Mouse (Mus musculus) CH12.LX (cell line): ENCODE data around the gene Raver1. TPM values are rescaled to one million over a fixed set of nuclear protein-coding genes. Genes with fewer than 3 reads are reported as not detected.

ENCODE experiments used
- DNase-seq: peaks from one replicate; pipeline ENCODE4 v3.0.0-alpha.2; 2013; ENCODE audit errors: extremely low read depth
- H3K27ac ChIP-seq: 2 replicates; pipeline ENCODE4 v1.5.1; 2012; ENCODE audit warnings: low read depth, mild to moderate bottlenecking, control low read depth, moderate library complexity; ENCODE audit not compliant: insufficient read depth
- H3K27me3 ChIP-seq: replicated peaks from 2 replicates; pipeline ENCODE3; 2012; ENCODE audit warnings: inconsistent platforms
- H3K36me3 ChIP-seq, 2 experiments: replicated peaks in 1 of 2; 2 replicates each; pipeline versions ENCODE3 to v1.6.1; 2012; ENCODE audit warnings: inconsistent platforms in 1 of 2, low read length in 1 of 2, mild to moderate bottlenecking in 1 of 2, mixed read lengths in 1 of 2, moderate library complexity in 1 of 2; ENCODE audit not compliant: control insufficient read depth in 1 of 2, insufficient read depth in 1 of 2
- H3K4me1 ChIP-seq, 2 experiments: 2 replicates each; pipeline ENCODE4 v1.6.1; 2012; ENCODE audit warnings: inconsistent platforms in 1 of 2, moderate library complexity in 1 of 2; ENCODE audit not compliant: insufficient read depth in 2 of 2, control insufficient read depth in 1 of 2
- H3K4me2 ChIP-seq: 2 replicates; pipeline ENCODE4 v1.6.1; 2012; ENCODE audit warnings: low read depth, mild to moderate bottlenecking, control low read depth; ENCODE audit not compliant: poor library complexity, insufficient read depth, severe bottlenecking
- H3K4me3 ChIP-seq, 3 experiments: fragments of 150-350 bp in 1 of 3; sonication (generic) in 1 of 3; replicated peaks in 1 of 3; 2 replicates each; pipeline versions ENCODE3 to v1.5.1; 2011 to 2012; ENCODE audit warnings: low read depth in 2 of 3, low read length in 2 of 3, mild to moderate bottlenecking in 2 of 3, moderate library complexity in 2 of 3, control low read depth in 1 of 3, improper control_type of control experiment in 1 of 3, inconsistent platforms in 1 of 3, mixed read lengths in 1 of 3; ENCODE audit not compliant: poor library complexity in 1 of 3
- H3K79me2 ChIP-seq: replicated peaks from 2 replicates; pipeline ENCODE4 v1.6.1; 2012; ENCODE audit warnings: mild to moderate bottlenecking, moderate library complexity; ENCODE audit not compliant: control insufficient read depth, poor library complexity, insufficient read depth, severe bottlenecking; ENCODE audit errors: extremely low read depth
- H3K9ac ChIP-seq: 2 replicates; pipeline ENCODE4 v1.6.1; 2012; ENCODE audit warnings: low read depth, mild to moderate bottlenecking, control low read depth, moderate library complexity; ENCODE audit not compliant: insufficient read depth
- H3K9me3 ChIP-seq: replicated peaks from 2 replicates; pipeline ENCODE3; 2012; ENCODE audit warnings: low read length, inconsistent platforms, mixed read lengths
- BHLHE40 ChIP-seq: IDR thresholded peaks from 2 replicates; pipeline ENCODE4 v1.6.1; 2011; ENCODE audit warnings: mild to moderate bottlenecking, low read depth, low read length, improper control_type of control experiment
- CHD1 ChIP-seq: IDR thresholded peaks from 2 replicates; pipeline ENCODE4 v1.6.1; 2012; ENCODE audit warnings: low read depth, low read length, improper control_type of control experiment, inconsistent platforms
- ELF1 ChIP-seq: IDR thresholded peaks from 2 replicates; pipeline ENCODE4 v1.6.1; 2014; ENCODE audit warnings: low read depth, mild to moderate bottlenecking, inconsistent platforms, low read length, improper control_type of control experiment
- ETS1 ChIP-seq: conservative IDR thresholded peaks from 2 replicates; pipeline ENCODE4 v1.6.1; 2012; ENCODE audit warnings: low read depth, mild to moderate bottlenecking, inconsistent platforms, low read length, improper control_type of control experiment, moderate library complexity
- JUN ChIP-seq: IDR thresholded peaks from 2 replicates; pipeline ENCODE4 v1.6.1; 2011; ENCODE audit warnings: low read depth, mild to moderate bottlenecking, low read length, improper control_type of control experiment, moderate library complexity; ENCODE audit not compliant: insufficient read depth
- KAT2A ChIP-seq: IDR thresholded peaks from 2 replicates; pipeline ENCODE4 v1.6.1; 2012; ENCODE audit warnings: low read length, improper control_type of control experiment, inconsistent platforms; ENCODE audit not compliant: insufficient replicate concordance
- MAFK ChIP-seq: IDR thresholded peaks from 2 replicates; pipeline ENCODE4 v1.6.1; 2011; ENCODE audit warnings: low read length, improper control_type of control experiment; ENCODE audit not compliant: insufficient replicate concordance
- MAX ChIP-seq: IDR thresholded peaks from 2 replicates; pipeline ENCODE4 v1.6.1; 2011; ENCODE audit warnings: low read length, improper control_type of control experiment
- MEF2A ChIP-seq: IDR thresholded peaks from 2 replicates; pipeline ENCODE4 v1.6.1; 2014; ENCODE audit warnings: low read depth, mild to moderate bottlenecking, inconsistent platforms, low read length, improper control_type of control experiment, borderline replicate concordance
- MYC ChIP-seq: IDR thresholded peaks from 2 replicates; pipeline ENCODE4 v1.6.1; 2011; ENCODE audit warnings: low read depth, mild to moderate bottlenecking, improper control_type of control experiment, low read length
- NELFE ChIP-seq: IDR thresholded peaks from 2 replicates; pipeline ENCODE4 v1.6.1; 2011; ENCODE audit warnings: low read depth, low read length, improper control_type of control experiment
- NRF1 ChIP-seq: IDR thresholded peaks from 2 replicates; pipeline ENCODE4 v1.6.1; 2014; ENCODE audit warnings: low read depth, mild to moderate bottlenecking, inconsistent platforms, low read length, improper control_type of control experiment, moderate library complexity
- PAX5 ChIP-seq: IDR thresholded peaks from 2 replicates; pipeline ENCODE4 v1.6.1; 2012; ENCODE audit warnings: low read length, inconsistent platforms, mixed read lengths
- POLR2A ChIP-seq: IDR thresholded peaks from 2 replicates; pipeline ENCODE4 v1.6.1; 2011; ENCODE audit warnings: low read depth, mild to moderate bottlenecking, improper control_type of control experiment, low read length
- POLR2AphosphoS2 ChIP-seq: IDR thresholded peaks from 2 replicates; pipeline ENCODE4 v1.6.1; 2011; ENCODE audit warnings: low read depth, low read length, improper control_type of control experiment
- RCOR1 ChIP-seq: conservative IDR thresholded peaks from 2 replicates; pipeline ENCODE4 v1.6.1; 2012; ENCODE audit warnings: low read depth, mild to moderate bottlenecking, inconsistent platforms, low read length, improper control_type of control experiment
- SIN3A ChIP-seq: IDR thresholded peaks from 2 replicates; pipeline ENCODE4 v1.6.1; 2012; ENCODE audit warnings: low read length, improper control_type of control experiment, inconsistent platforms
- TBP ChIP-seq: conservative IDR thresholded peaks from 2 replicates; pipeline ENCODE4 v1.6.1; 2011; ENCODE audit warnings: low read depth, low read length, improper control_type of control experiment
- UBTF ChIP-seq: IDR thresholded peaks from 2 replicates; pipeline ENCODE4 v1.6.1; 2012; ENCODE audit warnings: low read depth, mild to moderate bottlenecking, inconsistent platforms, low read length, improper control_type of control experiment, moderate library complexity
- ZMIZ1 ChIP-seq: IDR thresholded peaks from 2 replicates; pipeline ENCODE4 v1.6.1; 2012; ENCODE audit warnings: low read depth, mild to moderate bottlenecking, inconsistent platforms, low read length, improper control_type of control experiment
- ZNF384 ChIP-seq: IDR thresholded peaks from 2 replicates; pipeline ENCODE4 v1.6.1; 2012; ENCODE audit warnings: low read depth, low read length, improper control_type of control experiment, inconsistent platforms
- dilution Hi-C: fragments of 300-500 bp; cut with MboI; formaldehyde crosslinking; loops from 2 replicates; pipeline ENCODE4 v1.14.3; 2020; ENCODE audit warnings: low sequenced_read_pairs; ENCODE audit not compliant: extremely low pct_unique_long_range_greater_than_20kb, extremely low pct_ligation_motif_present
- in situ Hi-C: fragments of 300-500 bp; cut with MboI; formaldehyde crosslinking; loops from 3 replicates; pipeline ENCODE4 v1.14.3; 2019; ENCODE audit warnings: low sequenced_read_pairs, low pct_ligation_motif_present, low pct_unique_long_range_greater_than_20kb, mixed read lengths
- polyA plus RNA-seq: library from polyadenylated mRNA; unstranded; fragments of >175 nt; gene quantifications from 2 replicates; pipeline ENCODE4 v1.2.1, GENCODE M21; 2012; ENCODE audit warnings: low read depth; ENCODE audit not compliant: insufficient read length
- total RNA-seq, 2 experiments: library from RNA; depleted of rRNA; stranded (reverse); fragments of 300-350 nt in 1 of 2; fragments of >200 nt in 1 of 2; gene quantifications; 2 replicates each; pipeline ENCODE4 v1.2.3; 2012 to 2014

The Raver1 gene
- total and polyA plus RNA-seq, 3 experiments, result 18.9 to 101 (median 30.8) TPM

DNA sequence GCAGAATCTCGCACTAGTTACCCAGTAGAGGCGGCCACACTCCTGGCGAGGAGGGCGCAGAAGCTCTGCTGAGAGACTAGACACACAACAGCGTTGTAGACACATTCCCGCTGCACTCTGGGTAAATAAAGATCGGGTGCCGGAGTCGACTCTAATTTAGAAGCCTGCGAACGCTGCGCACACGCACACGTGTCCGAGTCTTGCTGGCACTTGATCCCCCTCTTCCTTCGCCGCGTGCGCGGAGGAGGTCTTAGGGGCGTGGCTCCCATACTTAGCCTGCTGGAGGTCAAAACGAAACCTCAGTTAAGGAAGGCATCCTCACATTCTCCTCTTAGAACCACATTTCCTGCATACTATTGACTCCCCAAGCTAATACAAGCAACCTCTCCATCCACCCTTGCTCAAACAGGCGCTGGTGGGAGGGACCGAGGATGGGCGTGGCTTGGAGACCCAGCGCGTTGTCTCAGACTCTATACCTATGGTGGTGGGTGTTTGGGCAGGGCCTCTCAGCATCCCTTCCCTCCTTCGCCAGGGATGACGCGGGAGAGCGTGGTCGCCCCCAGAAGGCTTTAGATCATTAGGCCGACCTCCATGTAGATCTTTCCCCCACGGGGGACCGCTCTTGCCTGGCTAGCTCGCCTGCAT is 60.4 kb downstream of the Raver1 start:
- H3K4me1 ChIP-seq, result peaks cover 14 to 54% of the 10 kb centered on the region in 2 experiments
- peak overlapping the region; percentile 92 for H3K27ac ChIP-seq
- H3K36me3 ChIP-seq, result peaks cover 36 to 42% of the 10 kb centered on the region in 2 experiments
- dilution Hi-C loops (no loop called here), in situ Hi-C loops (loop anchor here (5.0 kb wide), 1 partner anchor 96 kb away; no protein-coding TSS in a partner anchor)
- TF ChIP-seq JUN (no peak), RCOR1 (no peak), ZMIZ1 (0 out of 2 replicates have a peak, but pooled peaks have one; percentile 10), MAX (peak; percentile 96), MYC (peak; percentile 99), SIN3A (peak; percentile 58), BHLHE40 (peak; percentile 98), CHD1 (no peak), ZNF384 (no peak), NRF1 (peak; percentile 67), ELF1 (no peak), ETS1 (peak; percentile 68), UBTF (no peak), POLR2AphosphoS2 (no peak), MEF2A (peak; percentile 12; the same call in 1 of the 2 replicates), PAX5 (no peak), POLR2A (peak; percentile 56; the same call in 1 of the 2 replicates), TBP (peak; percentile 51; the same call in 1 of the 2 replicates), MAFK (no peak), KAT2A (no peak), NELFE (peak; percentile 67; the same call in 1 of the 2 replicates)
- H3K4me3 ChIP-seq, result peak overlapping the region; percentile 67 to 76 (median 74)
- no peaks in the 10 kb centered on the region for H3K27me3 ChIP-seq
- H3K4me2 ChIP-seq, result peak overlapping the region; percentile 74
- no peaks in the 10 kb centered on the region for H3K9me3 ChIP-seq
- H3K79me2 ChIP-seq, result peaks cover 3% of the 10 kb centered on the region; the same call in 1 of the 2 replicates
- peak; percentile 85 for DNase-seq
- peak overlapping the region; percentile 46 for H3K9ac ChIP-seq
